Mouse (Mus musculus) neutrophil, adult 5-6 weeks (primary cell): ENCODE measurements around the gene Deup1. TPM values are rescaled to one million over a fixed set of nuclear protein-coding genes. Genes with fewer than 3 reads are reported as not detected.

Source experiments
- ATAC-seq: fragments of 151-379, 151-347 bp; 2 replicates; pipeline ENCODE4 v1.8.0; 2017; ENCODE audit warnings: mild to moderate bottlenecking, moderate TSS enrichment; ENCODE audit not compliant: insufficient number of reproducible peaks, poor library complexity, low FRiP score, severe bottlenecking; ENCODE audit errors: extremely low read depth
- total RNA-seq: library from RNA; stranded (forward); fragments of 200-1000 nt; gene quantifications from 2 replicates; pipeline ENCODE4 v1.2.3, GENCODE M21; 2017

Deup1 gene
- total RNA-seq, 1 experiment from 2014 or later: not detected

DNA sequence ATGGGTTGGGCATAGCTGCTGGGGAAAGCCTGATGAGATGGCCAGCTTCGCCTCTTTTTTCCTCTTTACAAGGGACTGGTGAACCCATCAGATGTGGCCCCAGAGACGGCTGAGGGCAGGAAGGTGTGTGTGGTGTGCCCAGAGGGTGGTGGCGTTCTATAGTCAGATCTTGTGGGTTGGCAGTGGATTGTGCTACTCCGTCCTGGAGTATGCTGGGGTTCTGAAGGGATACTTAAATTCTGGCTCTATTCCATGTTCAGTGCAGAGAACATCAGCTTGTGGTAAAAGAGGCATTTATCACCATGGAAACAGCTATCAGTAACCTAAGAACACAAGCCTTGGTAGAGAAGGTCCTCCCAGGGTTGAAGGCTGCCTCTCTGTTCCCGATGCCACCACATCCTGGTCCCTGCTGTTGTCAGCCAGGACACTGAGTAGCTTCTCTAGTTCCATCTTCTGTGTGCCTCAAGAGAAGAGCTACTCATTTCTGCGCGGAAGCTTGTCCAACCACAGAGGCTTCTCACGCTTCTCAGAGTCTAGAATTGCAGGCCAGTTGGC is 88.7 kb downstream of the Deup1 start:
- no peak for ATAC-seq

- ATAC-seq: no peak
Observed at GRCm38 (mm10) chr9:15537455-15538048, 90.2 kb downstream of the Deup1 start.

DNA sequence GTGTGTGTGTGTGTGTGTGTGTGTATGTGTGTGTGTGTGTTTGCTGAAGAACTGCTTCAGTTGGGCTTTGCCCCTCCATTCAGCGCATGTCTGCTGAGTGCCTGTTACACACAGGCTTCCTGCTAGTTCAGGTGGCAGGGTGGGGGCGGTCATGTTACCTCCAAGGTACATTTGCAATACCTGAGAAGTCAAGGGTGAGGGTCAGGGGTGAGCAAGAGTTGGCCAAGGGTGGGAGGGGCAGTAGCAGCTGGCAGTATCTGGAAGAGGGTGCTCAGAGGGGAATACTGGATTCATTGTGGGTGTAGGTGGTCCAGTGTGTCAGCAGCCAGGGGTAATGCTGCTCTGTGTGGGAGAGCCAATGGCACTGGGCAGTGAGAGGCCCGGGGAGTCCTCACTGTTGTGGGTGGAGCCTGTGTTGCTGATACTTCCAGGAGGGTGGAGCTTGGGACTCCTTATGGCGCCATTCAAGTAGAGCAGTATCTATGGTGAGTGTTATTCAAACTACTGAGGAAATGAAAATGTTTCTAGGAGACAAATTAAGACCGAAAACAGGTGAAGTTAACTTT is 90.8 kb downstream of the Deup1 start:
- no peak for ATAC-seq

- no peak for ATAC-seq
Observed at GRCm38 (mm10) chr9:15535418-15535817, 92.3 kb downstream of the Deup1 start.

- ATAC-seq: peak; percentile 32; the same call in 1 of the 2 replicates
Observed at GRCm38 (mm10) chr9:15534110-15534509, 93.6 kb downstream of the Deup1 start.

GRCm38 (mm10) chr9:15533336-15534070 is 94.2 kb downstream of the Deup1 start:
- no peak for ATAC-seq

- no peak for ATAC-seq
Observed at GRCm38 (mm10) chr9:15531204-15531603, 96.5 kb downstream of the Deup1 start.

DNA sequence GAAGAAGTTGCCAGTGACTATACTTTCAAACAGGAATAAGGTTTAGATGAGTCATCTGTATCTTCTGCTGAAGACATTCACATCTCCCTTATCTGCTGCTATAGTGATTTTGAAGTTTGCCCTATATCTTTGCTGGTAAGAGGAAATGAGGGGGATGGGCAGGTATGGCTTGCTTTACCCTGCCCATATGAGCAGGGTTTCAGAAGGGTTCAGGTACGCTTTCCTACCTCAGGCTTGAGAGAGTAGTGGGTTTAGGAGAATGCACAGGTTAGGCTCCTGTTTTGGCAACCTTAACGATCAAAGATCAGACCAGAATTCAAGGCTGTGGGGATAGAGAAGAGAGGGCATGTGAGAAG is 97.8 kb downstream of the Deup1 start:
- no peak for ATAC-seq

GRCm38 (mm10) chr9:15529275-15529964 is 98.3 kb downstream of the Deup1 start:
- ATAC-seq: no peak

DNA sequence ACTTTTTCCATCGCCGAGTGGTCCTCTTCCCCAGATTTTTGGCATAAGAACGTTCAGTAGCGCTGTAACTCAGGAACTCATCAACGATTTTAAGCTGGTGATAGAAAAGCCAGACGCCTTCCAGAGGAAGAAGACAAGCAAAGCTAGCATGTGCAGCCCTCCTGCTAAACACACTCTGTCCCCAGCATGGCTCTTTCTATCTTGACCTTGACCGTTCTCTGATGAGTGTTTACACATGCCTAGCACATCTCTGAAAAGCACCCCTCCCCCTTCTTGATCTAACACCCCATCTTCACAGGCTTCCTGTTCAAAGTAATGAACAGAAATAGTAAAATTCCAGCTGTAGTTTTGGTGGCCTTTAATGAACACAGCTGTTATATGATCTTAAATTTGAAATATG is 99.4 kb downstream of the Deup1 start:
- ATAC-seq: no peak

DNA sequence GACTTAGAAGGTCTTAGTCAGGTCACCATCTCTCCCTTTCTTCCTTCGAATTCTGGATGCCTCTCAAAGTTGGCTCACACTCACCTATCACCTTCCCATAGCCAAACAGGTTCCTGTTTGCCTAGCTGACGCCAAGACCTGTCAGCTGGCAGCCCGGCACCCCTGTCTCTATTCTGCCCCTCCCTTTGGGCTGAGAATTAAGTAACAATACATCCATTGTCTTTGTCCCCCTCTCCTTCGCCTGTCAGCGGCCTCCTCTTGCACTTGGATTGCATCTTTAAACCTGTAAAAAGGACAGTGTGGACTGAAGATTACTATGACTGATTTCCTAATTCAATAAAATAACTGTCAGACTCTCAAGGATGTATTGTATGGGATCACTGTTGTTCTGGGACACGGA is 99.9 kb downstream of the Deup1 start:
- ATAC-seq: no peak

- no peak for ATAC-seq
Observed at GRCm38 (mm10) chr9:15526539-15526938, 101.2 kb downstream of the Deup1 start.

DNA sequence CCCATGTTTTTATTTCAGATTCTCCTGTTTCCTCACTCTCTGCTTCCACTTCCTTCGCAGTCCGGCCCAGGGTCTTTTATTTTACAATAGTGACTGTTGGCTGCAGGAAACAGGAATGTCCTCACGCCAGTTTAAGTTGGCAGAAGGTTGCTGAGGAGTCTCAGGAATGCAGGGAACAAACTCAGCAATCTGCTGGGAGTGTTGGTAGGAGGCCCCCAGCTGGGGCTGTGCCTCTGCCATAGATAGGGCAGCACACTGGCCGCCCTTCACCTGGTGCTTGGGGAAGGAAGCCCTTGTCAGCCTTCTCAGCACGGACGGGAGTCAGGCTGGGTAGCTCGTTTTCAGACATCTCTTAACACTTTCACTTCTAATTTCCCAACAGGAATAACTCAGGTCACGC is 102.5 kb downstream of the Deup1 start:
- ATAC-seq: no peak

GRCm38 (mm10) chr9:15523646-15524045 is 104.1 kb downstream of the Deup1 start:
- no peak for ATAC-seq

DNA sequence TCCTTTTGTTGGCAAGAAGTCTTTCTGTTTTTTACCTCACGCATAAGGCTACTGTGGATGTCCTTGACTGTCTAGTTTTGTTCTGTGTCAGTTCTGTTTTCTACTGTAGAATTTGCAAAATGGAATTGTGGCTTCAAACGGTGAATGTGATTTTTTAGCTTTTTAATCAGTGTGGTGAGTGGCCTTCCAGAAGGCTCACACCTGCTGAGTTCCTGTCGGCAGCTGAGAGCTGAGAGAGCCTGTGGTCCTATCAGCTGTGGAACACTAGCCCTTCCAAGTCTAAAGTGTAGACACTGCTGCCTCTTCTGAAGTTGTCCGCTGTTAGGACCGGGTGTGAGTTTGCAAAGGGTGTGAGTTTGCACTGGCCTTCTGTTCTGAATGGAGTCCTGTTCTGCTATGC is 104.8 kb downstream of the Deup1 start:
- no peak for ATAC-seq

- no peak for ATAC-seq
Observed at GRCm38 (mm10) chr9:15522348-15522747, 105.4 kb downstream of the Deup1 start.

DNA sequence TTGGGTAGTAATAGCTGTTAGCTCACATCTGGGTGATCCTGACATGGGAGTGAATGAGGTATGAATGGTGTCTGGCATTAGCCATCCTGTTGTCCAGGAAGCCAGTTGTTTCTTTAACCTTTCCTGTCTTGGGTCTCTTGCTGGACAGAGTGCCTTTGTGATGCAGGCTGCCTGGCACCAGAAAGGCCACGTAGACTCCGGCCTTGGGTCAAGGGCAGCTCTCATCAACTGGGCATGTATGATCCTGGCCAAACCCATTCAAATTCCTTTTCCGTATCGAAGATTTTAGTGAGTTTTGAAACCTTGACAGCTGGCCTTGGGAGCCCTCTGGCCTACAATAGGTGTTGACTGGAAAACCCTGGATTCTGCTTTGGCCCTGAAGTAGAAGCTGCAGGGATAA is 109.8 kb downstream of the Deup1 start:
- ATAC-seq: no peak

DNA sequence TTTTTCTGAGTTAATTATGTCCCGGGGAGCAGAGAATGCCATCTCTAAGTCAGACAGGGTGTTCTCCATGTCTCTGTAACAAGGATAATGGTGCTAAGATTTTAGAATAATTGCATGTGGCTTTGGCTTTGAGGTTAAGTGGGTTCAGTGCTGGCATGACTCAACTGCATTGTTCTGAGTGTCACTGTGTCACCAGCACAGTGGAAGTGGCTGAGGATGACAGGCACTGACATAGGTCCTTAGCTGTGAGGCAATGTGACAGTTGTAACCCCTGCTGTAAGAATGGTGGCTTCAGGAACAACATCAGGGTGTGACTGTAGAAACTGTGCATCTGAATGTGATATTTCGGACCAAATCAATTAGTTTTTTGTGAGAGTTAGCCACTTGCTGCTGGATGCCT is 111.7 kb downstream of the Deup1 start:
- no peak for ATAC-seq

DNA sequence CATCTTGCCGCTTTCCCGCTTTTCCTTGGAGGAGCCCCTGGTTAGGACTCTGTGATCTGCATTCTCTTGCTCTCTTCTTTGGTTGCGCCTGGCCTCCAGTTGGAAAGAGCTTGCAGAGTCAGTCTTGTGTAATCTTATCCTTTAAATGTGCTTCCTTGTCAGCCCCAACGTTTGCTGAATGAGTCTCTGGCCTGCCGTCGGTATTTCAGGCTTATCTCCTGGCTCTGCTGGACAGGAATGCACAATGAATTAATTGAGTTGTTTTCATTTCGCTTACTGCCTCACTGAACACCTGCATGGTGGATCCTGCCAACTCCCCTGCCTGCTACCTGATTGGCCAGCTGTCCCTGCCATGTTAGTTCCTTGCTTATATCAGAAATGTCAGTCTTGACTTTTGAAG is 114.8 kb downstream of the Deup1 start:
- ATAC-seq: no peak
